Mouse (Mus musculus): ENCODE results near the gene Mob3c. TPM values are rescaled to one million over a fixed set of nuclear protein-coding genes. Genes with fewer than 3 reads are reported as not detected.

Gene Mob3c
- total RNA-seq, 2 experiments from 2014 or later = 17.5 to 20.4 TPM

GRCm38 (mm10) chr4:115873231-115873630 lies 45.3 kb downstream of the Mob3c start:
- no peak for DNase-seq (ENCODE audit: low spot score in 2 of 2)

- no peak for DNase-seq (ENCODE audit: low spot score in 2 of 2)
These were observed 50.4 kb downstream of the Mob3c start for GRCm38 (mm10) chr4:115878216-115878678.

GRCm38 (mm10) chr4:115878828-115879227 lies 50.9 kb downstream of the Mob3c start:
- DNase-seq (ENCODE audit: low spot score in 2 of 2) = no peak

GRCm38 (mm10) chr4:115881183-115881582 lies 53.3 kb downstream of the Mob3c start:
- DNase-seq (ENCODE audit: low spot score in 2 of 2) = no peak

- DNase-seq (ENCODE audit: low spot score in 2 of 2) = no peak
These were observed 54.3 kb downstream of the Mob3c start for GRCm38 (mm10) chr4:115882195-115882594.

GRCm38 (mm10) chr4:115884022-115884421 lies 56.1 kb downstream of the Mob3c start, which contains the start of gene Kncn:
Gene Kncn, plus strand, starts transcription at chr4:115884400.
- no peak for DNase-seq (ENCODE audit: low spot score in 2 of 2)

Other genes with a start within 250 kb of the Mob3c start
- gene Cyp4a32, start 227.1 kb upstream of the Mob3c start, total RNA-seq (2021) = 1 to 10 TPM in 1 of 2 experiments, under 1 TPM in 1; 0.81 to 4.4 TPM
- gene Cyp4b1, start 180.4 kb upstream of the Mob3c start, total RNA-seq (2021) = 10 to 100 TPM; 22.1 to 27.5 TPM
- 10 to 100 TPM; 68.1 to 71.2 TPM for gene Efcab14, start 90.3 kb upstream of the Mob3c start, total RNA-seq (2021)
- gene Tex38, start 47.1 kb upstream of the Mob3c start, total RNA-seq (2021) = 1 to 10 TPM; 2.4 to 2.5 TPM
- 10 to 100 TPM; 63.0 to 68.3 TPM for gene Atpaf1, start 43.3 kb upstream of the Mob3c start, total RNA-seq (2021)
- 10 to 100 TPM; 52.7 to 59.0 TPM for gene Mknk1, start 11.1 kb downstream of the Mob3c start, total RNA-seq (2021)
- gene Kncn, start 56.3 kb downstream of the Mob3c start, total RNA-seq (2021) = not detected
- not detected for gene 6430628N08Rik, start 62.6 kb downstream of the Mob3c start, total RNA-seq (2021)
- not detected for gene Dmbx1, start 111.8 kb downstream of the Mob3c start, total RNA-seq (2021)
- gene Faah, start 189.8 kb downstream of the Mob3c start, total RNA-seq (2021) = 10 to 100 TPM in 1 of 2 experiments, 1 to 10 TPM in 1; 10.0 to 10.3 TPM
- gene Nsun4, start 225.8 kb downstream of the Mob3c start, total RNA-seq (2021) = 10 to 100 TPM; 27.8 to 28.7 TPM
- 100 to 1,000 TPM; 468 to 515 TPM for gene Uqcrh, start 247.0 kb downstream of the Mob3c start, total RNA-seq (2021)
- gene Lrrc41, start 247.2 kb downstream of the Mob3c start, total RNA-seq (2021) = 10 to 100 TPM; 70.4 to 74.7 TPM

Measured in adrenal gland, postnatal 4 days (tissue).